Mouse (Mus musculus): ENCODE measurements around the gene Mycbp.
A peak's percentile ranks its signal among the peaks of the same experiment; 100 is the strongest.

The Mycbp gene

DNA sequence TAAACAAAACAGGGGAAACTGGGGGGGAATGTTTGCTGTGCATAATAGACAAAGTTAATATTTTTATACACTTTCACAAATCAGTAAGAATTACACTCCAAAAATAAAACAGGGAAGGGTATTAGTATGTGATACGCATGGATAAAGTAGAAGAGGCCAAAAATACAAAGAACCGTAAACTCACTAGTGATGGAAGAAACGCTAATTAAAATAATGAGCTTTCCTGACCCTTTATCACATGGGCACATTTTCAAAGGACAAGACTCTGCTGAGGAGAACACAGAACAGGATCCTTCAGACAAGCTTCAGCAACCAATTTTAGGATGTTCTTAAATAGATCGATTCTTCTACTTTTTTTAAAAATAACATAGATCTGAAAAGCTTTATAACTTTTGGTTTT is 42.1 kb downstream of the Mycbp start:
- DNase-seq = no peak

DNA sequence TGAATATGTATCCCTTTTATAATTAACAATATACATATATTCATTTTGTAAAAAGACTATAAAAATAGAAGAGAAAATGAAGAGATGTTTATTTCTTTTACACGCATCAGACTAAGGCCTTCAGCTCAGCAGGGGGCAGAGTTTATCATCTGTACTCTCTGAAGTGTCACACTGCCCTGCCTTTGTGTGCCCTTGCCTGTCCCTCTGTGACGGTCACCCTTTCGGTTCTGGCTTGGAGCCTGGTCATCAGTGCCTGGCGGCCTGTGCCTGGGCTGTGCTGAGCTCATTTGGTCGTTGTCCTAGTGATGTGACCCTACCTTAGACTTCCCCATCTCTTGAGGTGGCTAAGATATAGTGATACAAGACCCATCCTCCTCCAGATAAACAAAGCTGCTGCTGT is 42.5 kb downstream of the Mycbp start:
- no peak for DNase-seq

DNA sequence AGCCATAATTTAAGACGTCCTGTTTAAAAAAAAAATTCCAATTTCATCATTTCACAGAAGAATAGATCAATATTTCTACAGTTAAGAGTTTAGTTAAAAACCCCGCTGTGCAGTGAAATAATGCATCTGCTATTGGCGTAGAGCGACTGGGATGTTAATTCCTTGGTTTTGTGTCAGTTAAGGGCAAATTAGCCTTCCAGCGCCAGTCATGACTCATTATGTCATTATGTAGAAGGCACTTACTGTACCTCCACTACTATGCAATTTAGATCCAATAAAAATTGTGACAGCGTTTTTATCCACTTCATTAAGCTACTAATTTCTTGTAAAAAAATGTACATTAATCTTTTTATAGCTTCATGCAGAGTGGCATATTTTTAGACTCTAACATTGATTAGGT is 44.3 kb downstream of the Mycbp start:
- no peak for DNase-seq

DNA sequence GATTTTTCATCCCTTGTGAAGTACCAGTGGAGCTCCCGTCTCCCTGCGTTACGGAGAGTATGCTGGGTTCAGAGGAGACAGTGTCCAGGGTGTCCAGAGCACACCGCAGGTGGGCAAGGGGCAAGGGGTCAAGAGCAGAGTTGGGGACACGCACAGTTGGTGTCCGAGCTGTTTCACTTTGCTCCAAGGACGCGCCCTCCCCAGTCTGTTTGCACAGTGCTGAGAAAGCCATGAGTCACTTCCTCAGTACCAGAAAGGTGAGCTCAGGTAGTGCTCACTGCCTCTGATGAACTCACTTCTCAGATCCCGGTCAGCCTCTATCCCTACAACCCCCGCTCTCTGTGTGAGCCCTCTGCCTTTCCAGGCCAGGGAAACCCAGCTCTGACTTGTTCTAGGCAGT is 45.0 kb downstream of the Mycbp start:
- no peak for DNase-seq

DNA sequence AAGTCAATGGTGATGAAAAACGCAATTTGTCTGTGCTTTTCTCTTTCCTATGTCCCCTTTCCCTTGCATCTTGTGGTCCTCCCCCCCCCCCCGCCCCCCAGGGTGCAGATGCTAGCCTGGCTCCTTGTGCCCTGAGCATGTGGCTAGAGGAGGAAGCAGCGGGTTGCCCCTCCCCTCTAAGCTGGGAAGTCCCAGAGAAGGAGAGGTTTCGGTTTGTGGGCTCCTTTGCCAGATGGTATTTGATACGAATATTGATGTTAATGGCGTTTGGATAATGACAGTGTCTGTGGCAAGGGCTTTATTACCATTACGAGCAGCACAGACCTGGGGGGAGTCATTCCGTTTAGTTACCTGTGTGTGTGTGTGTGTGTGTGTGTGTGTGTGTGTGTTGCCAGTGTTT is 47.4 kb downstream of the Mycbp start:
- peak in 1 of 2 experiments; percentile 14 for DNase-seq

DNA sequence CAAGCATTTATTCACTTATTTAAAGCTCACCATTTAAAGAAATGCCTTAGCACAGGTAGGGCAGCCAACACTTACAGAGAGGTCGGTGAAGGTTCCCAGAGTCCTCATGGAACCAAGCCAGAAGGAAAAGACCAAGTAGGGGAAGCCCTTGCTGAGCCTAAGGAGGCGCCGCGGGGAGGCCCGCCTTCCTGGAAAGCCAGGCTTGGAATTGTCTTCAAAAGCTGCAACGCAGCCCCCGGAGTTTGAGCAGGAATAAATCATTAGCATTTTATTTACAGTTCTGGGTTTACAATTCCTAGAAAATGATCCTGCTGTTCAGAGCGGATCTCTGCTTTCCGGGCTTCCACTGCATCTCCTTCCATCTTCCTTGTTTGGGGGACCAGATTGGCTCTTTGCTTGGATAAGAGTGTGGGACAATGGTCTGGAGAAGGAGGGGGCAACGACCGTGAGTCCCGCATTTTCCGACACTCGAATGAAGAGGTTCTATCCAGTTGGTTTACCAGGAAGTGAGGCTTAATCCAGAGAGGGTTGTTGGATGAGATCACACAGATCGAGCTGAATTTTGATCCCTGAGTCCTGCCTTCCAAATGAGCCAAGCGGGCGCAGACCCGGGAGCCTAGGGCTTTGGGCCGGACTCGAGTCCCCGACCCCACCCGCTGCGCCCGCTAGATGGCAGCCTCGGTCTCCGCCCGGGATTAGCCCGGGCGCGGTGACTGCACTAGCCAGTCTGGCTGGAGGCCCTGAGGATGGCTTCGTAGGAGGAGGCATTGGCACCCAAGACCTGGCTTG is 52.3 kb downstream of the Mycbp start:
- DNase-seq = peak; percentile 19 to 68

DNA sequence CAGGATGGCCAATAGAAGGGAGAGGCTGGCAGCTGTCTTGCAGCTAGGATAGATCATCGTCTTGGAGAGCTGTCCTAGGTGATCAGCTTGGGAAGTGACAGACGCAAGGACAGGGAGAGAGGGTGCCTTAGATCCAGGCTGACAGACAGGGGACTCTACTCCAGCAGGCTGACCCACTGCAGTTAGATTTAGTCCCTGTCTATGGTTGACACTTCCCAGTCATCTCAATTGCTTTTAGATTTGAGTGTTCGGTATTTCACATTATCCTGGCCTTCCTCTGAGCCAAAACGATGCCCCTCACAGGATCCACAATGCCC is 52.8 kb downstream of the Mycbp start:
- no peak for DNase-seq

DNA sequence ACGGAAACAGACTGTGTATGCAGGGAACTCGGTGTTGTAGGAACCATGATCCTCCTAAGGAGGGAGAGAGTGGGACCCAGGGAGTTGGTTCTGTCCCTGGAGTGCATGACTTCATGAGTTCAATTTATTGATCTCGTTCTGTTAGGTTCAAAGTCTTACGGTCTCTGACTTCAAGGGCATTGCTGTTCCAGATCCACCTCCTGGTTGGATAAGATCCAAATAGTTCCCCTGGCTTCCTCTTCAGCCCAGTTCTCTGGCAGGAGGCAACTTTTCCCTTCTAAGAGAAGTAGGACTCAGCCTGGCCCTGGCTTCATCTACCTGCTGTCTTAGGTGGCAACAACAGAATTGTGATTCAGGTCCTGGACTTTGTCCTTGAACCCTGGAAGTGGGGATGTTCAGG is 53.3 kb downstream of the Mycbp start:
- DNase-seq = no peak

DNA sequence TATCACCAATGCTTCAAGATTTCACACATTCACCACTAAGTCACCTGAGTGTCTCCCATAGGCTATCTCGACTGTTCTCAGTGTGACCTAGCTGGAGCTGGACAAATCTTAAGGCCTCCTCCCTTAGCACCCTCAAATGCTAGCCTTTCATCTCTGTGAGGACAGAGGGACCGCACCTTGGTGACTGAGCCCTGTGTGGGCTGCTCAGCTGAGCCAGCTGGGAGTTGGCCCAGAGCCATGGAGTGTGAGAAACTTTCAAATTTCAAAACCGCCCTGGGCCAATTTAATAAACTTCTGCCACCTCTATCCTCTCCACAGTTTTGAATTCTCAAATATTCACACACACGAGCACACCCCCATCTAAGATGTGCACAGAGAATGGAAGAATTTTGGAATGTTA is 56.3 kb downstream of the Mycbp start:
- DNase-seq = no peak
